Mouse (Mus musculus): Measurements from ENCODE around the gene Trim31.

The Trim31 gene

DNA sequence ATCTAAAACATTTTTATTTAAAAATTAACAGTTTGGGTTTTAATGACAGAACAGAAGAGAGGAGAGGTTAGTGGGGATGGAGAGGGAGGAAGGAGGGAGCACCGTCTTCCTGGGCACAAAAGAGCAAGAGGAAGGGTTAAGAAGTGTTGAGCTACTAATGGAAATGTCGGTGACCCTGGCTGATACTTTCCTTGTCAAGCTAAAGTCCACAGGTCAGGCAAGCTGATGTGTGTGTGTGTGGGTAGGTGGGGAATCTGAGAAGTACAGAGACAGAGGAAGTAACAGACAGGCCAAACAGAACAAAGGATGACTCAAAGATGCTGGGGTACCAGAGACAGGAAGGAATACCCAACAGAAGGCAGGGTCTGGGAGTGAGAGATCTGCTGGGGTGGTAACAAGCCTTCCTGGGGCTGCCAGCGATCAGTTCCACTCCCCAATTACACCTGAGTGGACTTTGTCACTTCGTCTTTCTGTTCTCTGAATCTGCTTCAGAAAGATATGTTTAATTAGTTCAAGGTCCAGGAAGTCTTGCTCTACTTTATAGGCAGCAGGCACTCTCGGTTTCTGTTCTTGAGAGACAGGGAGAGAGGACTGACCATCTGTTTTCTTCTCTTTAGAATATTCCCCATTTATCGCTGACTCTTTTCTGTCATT, at the start of gene Trim31:
Trim31 (plus strand) TSS at position 567 of the 654 bp plus-strand sequence.
- in situ Hi-C loops (cut with MboI; ENCODE audit: low pct_unique_long_range_greater_than_20kb in 1 of 2, low sequenced_read_pairs in 2 of 2, unreplicated experiment in 1 of 2): no loop called here

DNA sequence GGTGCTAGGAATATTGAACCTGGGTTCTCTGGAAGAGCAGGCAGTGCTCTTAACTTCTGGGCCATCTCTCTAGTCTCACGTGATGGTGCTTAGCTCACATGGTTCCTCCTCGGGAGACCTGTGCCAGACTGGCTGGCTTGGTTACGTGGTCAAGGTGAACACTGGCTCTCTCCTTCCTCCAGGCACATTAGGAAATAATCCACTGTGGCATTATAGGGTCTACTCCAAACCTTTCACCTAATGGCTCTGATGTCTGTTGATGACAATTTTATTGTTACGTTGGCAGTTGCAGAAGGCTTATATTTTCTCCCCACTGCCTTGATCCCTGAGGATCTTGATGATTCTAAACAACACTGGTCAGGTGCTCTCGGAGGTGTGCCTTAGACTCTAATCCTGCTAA, 49.0 kb upstream of the Trim31 start:
- in situ Hi-C loops (cut with MboI; ENCODE audit: low pct_unique_long_range_greater_than_20kb in 1 of 2, low sequenced_read_pairs in 2 of 2, unreplicated experiment in 1 of 2): no loop called here

DNA sequence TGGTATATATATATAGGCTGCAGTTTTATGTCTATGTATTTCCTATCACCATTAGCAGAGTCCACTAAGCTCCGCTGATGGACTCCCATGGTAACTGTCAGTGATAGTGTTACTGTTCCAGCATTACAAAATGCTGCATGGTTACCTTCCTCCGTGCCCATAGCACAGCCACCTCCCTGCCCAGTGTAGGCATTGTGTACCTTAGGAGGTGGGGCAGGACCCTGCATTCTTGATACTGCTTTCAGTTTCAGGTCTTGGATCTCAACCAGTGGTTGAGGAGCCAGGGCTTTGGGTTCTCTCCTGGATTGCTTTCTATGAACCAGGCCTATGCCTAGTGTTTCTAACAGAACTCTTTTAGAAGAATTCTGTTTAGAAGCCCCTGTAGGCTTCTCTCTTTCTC, 47.9 kb upstream of the Trim31 start:
- in situ Hi-C loops (cut with MboI; ENCODE audit: low pct_unique_long_range_greater_than_20kb in 1 of 2, low sequenced_read_pairs in 2 of 2, unreplicated experiment in 1 of 2): no loop called here

DNA sequence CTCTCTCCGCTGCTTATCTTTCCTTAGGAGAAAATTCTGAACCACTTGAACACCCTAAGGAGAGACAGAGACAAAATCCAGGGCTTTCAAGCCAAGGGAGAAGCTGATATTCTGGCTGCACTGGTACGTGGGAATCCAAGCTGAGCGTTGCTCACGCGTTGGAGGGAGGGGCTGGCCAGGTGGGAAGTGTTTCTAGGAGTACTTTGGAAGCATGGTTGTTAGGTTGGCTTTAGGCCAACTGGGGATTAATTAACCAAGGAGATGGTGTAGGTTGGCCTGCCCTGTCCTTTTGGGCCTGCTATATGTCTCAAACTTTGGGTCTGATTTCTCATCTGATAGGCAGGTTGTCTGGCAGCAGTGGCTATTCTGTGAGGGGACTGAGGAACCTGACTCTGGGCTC, 46.7 kb upstream of the Trim31 start:
- in situ Hi-C loops (cut with MboI; ENCODE audit: low pct_unique_long_range_greater_than_20kb in 1 of 2, low sequenced_read_pairs in 2 of 2, unreplicated experiment in 1 of 2): no loop called here

DNA sequence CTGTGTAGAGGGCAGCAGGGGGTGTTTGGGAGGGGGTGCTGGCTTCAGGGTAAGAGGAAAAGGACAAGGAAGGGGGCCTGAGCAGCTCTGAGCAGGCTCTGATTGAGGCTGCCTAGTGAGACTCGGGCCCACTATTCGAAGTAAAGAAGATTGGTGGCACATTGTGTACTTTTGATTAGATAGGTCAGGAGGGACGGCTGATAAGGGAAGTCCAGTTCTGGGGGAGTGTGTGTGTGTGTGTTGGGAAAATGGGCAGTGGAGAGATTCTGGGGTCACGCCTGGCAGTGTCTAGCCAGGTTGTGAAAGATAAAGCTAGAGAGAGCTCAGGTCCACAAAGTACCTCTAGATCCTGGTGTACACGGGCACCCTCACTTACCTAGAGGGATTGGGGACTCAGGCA, 46.3 kb upstream of the Trim31 start:
- in situ Hi-C loops (cut with MboI; ENCODE audit: low pct_unique_long_range_greater_than_20kb in 1 of 2, low sequenced_read_pairs in 2 of 2, unreplicated experiment in 1 of 2): no loop called here

DNA sequence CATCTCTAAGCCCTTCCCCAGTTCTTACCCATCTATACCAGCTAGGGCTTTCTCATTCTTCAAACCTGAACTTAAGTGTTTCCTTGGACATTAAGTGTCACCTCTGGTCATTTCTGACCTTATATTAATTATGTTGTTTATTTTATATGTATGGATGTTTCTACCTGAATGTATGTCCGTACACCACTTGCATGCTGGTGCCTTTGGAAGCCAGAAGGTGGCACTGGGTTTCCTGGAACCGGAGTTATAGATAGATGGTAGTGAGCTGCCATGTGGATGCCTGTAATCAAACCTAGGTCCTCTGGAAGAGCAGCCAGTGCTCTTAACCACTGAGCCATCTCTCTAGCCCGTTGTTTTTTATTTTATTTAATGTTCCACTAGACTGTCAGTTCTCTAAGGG, 42.4 kb upstream of the Trim31 start:
- in situ Hi-C loops (cut with MboI; ENCODE audit: low pct_unique_long_range_greater_than_20kb in 1 of 2, low sequenced_read_pairs in 2 of 2, unreplicated experiment in 1 of 2): no loop called here

DNA sequence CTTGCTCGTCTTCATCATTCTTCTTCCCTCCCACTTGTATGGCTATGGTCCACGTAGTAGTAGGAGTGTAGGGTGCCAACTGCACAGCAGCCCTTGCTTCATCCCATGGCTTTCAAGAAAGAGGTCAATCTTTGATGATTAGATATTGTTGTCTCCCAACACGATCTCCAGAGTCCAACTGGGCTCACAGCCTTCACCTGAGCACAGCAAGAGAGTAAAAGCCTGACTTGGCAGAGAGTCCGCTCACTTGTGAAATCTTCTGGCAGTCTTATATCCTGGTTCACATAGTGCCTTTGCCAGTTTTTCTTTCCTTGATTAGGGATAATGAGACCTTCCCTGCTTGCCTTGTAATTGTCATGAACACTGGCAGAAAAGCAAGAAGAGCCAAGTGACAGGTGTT, 41.7 kb upstream of the Trim31 start:
- in situ Hi-C loops (cut with MboI; ENCODE audit: low pct_unique_long_range_greater_than_20kb in 1 of 2, low sequenced_read_pairs in 2 of 2, unreplicated experiment in 1 of 2): no loop called here

DNA sequence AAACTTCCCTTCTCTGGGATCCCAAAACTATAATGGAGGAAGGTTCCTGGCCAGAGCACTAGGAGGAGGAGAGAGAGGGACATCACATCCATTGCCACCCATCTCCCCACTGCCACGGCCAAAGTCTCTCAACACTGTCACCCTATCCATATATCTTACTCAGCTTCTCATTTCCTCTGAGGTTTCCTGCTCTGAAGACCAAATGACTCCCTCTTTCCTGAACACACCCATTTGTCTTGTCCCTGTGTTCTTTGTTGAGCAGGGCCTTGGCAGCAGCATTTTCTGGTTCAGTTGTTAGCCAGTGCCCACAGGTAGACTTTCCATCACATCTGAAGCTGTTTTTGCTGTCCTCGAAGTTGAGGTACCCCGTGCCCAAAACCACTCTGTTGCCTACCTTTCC, 39.7 kb upstream of the Trim31 start:
- in situ Hi-C loops (cut with MboI; ENCODE audit: low pct_unique_long_range_greater_than_20kb in 1 of 2, low sequenced_read_pairs in 2 of 2, unreplicated experiment in 1 of 2): no loop called here

DNA sequence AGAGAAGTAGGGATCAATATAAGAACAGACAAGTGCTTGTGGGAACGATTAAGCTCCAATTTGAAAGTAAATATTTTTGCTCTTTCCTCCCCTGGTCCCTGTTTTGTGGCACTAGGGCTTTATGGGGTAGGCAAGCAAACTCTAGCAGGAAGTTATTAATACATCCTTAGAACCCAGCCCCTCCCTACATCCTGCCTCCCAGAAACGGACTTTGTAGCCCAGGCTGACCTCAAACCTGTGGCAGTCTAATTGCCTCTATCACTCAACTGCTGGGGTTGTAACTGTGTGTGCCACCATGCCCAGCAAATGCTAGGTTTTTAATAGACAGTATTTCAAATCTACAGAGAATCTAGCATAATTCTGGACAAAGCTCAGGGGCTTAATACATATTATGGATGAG, 36.2 kb upstream of the Trim31 start:
- in situ Hi-C loops (cut with MboI; ENCODE audit: low pct_unique_long_range_greater_than_20kb in 1 of 2, low sequenced_read_pairs in 2 of 2, unreplicated experiment in 1 of 2): no loop called here

DNA sequence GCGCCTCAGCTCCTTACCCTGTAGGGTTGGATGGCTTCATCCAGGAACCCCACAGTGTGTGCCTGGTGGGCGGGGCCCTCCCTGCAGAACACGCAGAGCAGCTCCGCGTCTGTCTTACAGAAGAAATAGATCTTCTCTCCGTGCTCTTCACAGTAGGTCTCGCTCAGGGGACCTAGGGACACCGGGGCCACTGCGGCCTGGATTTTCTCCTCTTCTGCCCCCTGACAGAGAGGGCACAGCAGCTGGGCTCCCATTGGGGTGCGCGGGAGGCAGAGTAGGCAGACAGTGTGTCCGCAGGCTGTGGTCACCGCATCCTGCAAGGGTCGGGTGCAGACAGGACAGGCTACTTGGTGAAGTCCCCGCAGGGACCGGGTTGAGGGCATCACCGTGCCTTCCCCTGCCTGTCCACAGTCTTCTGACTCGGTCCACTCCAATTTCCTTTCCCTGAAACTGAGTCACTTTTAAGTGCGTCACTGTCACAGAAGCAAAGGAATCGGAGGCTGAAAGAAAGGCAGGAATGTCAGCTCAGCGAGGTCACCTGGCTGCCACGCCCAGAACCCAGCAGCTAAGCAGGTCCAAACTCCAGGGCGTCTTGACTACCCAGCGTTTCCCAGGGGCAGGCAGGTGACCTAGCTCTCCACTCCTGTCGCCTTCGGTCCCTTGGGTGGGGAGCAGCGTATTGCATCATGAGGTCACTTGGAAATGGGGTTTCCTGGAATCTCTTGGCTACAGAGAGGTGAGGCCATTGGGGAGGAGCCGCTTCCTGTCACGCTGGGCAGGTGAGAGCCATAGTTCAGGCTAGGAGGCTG, 31.0 kb upstream of the Trim31 start, which contains the start of gene Trim15:
Trim15 (minus strand) TSS at position 492 of the 809 bp plus-strand sequence.
- in situ Hi-C loops (cut with MboI; ENCODE audit: low pct_unique_long_range_greater_than_20kb in 1 of 2, low sequenced_read_pairs in 2 of 2, unreplicated experiment in 1 of 2): no loop called here

DNA sequence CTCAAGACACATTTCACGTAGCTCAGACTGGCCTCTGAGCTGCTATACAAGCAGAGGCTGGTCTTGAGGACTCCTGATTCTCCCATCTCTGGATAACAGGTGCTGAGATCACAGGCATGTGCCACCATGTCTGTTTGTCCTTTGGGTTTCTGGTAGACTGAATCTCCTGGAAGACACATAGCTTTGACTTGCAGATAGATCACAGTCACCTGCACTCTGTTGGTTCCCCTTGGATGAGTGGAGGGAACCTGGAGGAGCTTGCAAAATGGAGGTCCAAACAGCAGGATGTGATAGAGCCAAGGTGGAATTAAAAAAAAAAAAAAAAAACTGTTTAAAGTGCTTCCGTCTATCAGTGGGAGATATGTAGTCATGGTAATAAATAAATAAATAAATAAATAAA, 29.1 kb upstream of the Trim31 start:
- in situ Hi-C loops (cut with MboI; ENCODE audit: low pct_unique_long_range_greater_than_20kb in 1 of 2, low sequenced_read_pairs in 2 of 2, unreplicated experiment in 1 of 2): no loop called here

DNA sequence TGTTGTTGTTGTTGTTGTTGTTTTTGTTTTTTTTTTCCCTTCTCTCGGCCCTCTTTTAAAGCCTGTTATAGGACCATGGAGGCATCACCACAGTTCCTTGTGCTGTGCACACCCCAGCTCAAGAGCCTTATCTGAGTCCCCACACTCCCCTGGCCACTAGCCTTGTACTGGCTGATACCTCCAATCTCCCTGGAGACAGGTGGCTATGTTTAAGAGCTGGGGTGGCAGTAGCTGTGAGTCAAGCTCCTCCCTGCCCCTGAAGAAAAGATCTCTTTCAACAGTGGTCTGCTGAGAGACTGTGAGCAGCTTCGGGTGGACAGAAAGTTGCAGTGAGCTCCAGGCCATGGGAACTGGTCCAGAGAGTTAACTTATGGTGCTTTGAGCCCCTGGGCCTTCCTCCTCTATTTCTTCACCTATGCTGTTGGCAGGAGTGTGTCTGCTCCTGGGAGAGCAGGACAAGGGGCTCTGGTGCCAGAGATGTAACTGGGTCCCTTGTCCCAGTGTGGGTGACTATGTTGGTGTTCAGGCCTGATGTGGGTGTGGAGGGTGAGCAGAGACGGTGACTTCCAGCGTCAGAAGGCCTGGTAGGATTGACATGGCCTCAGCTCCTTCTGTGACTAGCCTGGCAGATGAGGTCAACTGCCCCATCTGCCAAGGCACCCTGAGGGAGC, 28.5 kb upstream of the Trim31 start, which contains the start of gene Trim10:
Trim10 (plus strand) TSS at position 291 of the 671 bp plus-strand sequence.
- in situ Hi-C loops (cut with MboI; ENCODE audit: low pct_unique_long_range_greater_than_20kb in 1 of 2, low sequenced_read_pairs in 2 of 2, unreplicated experiment in 1 of 2): no loop called here

DNA sequence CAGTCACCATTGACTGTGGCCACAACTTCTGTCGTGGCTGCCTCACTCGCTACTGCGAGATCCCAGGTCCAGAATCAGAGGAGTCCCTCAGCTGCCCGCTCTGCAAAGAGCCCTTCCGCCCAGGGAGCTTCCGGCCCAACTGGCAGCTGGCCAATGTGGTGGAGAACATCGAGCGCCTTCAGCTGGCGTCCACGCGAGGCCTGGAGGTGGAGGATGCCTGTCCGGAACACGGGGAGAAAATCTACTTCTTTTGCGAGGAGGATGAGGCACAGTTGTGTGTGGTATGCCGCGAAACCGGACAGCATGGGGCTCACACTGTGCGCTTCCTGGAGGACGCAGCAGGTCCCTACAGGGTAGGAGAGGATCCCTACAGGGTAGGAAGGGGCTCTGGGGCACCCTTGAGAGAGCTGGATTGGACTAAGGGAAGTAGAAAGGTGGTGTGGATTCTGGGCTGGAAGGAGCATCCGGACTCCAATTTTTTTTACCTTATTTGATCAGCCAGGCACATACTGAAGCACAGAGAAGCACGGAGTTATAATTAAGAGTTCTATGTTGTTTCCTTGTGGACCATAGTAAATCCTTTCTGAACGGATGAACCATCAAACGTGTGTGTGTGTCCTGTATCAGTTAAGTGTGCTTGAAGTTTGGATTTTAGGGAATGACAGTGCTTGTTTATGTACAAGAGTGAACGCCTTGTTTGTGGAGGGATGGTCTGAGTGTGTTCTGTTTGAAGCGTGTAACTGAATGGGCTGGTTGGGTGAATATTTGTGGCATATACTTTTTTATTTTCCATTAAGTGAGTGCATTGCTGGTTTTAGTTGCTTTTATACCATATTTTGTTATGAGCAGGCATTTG, 27.7 kb upstream of the Trim31 start:
- in situ Hi-C loops (cut with MboI; ENCODE audit: low pct_unique_long_range_greater_than_20kb in 1 of 2, low sequenced_read_pairs in 2 of 2, unreplicated experiment in 1 of 2): no loop called here

DNA sequence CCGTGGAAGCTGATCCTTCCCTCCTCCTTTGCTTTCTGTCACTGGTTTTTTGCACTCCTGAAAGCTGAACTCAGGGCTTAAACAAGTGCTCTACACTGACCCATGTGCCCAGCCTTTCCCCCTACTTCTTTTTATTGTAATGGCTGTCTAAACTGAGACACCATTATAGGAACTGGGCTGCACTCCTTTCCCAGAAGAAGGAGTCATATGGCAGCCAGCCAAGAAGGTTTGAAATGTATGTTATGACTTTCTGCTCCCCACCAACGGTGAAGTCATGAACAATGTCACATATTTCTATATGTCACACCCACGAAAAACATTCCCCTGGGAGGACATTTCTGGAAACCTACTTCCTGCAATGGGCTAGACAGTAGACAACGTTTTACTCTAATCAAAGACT, 23.3 kb upstream of the Trim31 start:
- in situ Hi-C loops (cut with MboI; ENCODE audit: low pct_unique_long_range_greater_than_20kb in 1 of 2, low sequenced_read_pairs in 2 of 2, unreplicated experiment in 1 of 2): no loop called here

DNA sequence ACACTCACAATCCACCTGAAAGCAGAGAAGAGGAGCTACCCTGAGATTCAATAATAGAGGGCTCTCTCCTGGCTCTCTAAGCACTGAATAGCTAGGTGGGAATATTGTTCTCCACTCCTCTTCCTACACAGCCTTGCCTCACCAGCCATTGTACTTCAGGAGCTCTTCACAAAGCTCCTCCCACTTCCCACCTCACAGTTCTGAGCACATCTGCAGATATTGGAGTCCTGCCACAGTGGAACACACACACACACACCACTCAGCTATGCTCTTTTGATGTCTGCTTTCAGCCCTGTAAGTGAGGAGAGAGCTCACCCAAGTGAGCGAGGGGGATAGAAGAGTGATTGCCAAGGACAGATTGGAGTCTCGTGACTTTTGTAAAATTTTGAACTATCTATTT, 14.6 kb upstream of the Trim31 start:
- in situ Hi-C loops (cut with MboI; ENCODE audit: low pct_unique_long_range_greater_than_20kb in 1 of 2, low sequenced_read_pairs in 2 of 2, unreplicated experiment in 1 of 2): no loop called here

DNA sequence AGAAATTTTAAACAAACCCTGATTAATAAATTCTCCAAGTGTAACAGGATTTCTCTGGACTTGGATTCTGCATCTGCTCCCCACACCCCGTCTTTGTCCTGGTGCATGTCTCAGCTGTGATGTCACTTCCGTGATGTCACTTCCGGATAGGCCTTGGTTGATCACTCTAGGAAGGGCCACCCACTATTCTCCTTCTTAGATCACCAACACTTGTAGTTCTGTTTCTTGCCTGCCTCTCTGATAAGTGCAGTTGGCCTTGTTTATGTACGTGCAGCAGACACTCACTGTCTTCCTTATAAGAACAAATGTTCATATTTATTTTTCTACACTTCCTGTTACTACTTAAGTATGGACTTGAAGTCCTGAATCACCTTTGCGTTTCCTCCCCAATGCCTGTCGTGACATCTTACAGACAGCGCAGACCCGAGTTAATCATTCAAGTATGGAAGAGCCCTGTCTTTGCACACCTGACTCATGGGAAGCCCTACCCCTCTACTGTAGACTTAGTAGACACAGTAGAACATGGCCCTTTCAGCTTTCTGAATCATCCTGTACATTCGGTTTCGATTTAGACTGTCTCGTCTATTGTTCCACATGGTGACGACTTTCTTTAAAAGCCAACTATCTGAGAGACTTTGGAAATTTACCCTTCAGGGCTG, 12.7 kb upstream of the Trim31 start:
- in situ Hi-C loops (cut with MboI; ENCODE audit: low pct_unique_long_range_greater_than_20kb in 1 of 2, low sequenced_read_pairs in 2 of 2, unreplicated experiment in 1 of 2): no loop called here

DNA sequence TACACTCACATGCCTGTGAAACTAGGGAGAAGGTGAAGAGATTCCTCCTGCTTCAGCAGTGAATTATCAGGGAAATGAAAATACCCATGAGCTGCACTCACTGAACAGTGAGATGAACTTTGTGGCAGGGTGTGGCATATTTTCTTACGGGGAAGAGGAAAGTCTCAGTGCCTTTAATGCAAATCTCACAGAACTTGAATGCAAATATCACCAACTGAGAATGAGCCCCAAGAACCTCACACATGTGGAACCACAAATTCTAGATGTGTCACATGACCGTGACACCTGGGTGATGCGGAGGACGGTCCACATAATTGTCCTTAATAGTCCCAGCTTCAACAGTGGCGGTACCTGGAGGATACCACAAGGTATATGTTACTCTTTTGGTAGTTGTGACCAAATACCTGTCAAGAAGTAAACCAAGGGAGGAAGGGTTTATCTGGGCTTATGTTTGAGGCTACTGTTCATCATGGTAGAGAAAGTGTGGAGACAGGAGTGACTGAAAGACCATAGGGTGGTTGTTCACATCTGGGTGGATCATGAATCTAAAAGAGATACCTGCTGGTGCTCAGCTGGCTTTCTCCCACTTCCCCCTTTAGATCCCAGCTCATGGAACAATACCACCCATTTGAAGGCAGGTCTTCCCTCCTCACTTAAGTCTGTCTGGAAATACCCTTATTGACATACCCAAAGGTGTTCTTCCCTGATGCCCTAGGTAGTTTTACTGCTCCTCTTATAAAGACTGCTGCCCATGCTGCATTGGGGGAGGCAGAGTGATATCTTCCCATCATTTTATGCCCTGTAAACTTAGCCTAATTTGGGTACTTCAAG, 7.6 kb upstream of the Trim31 start, which contains the start of gene Trim40:
Trim40 (minus strand) TSS at position 51 of the 831 bp plus-strand sequence.
- in situ Hi-C loops (cut with MboI; ENCODE audit: low pct_unique_long_range_greater_than_20kb in 1 of 2, low sequenced_read_pairs in 2 of 2, unreplicated experiment in 1 of 2): loop anchor here (5.0 kb wide), 1 partner anchor 312 kb away; the partner anchor contains the start of gene Olfr94 (in 2 of the 2)
